Mouse (Mus musculus): ENCODE measurements at regions not wholly inside any gene's neighbourhood (a gene's known extent, or its start where the extent isn't known, plus 50 kb on each side); places are given as distances from the start of the nearest gene placed in this dataset.
"Not testable (repeated sequence)": the region's sequence is repeated elsewhere in the genome, so short reads cannot be mapped to it uniquely, and the experiment has no call there.

- not testable (repeated sequence) for H3K27me3 ChIP-seq (ENCODE audit: control insufficient read depth, insufficient read depth, low read length); H3K4me3 ChIP-seq (ENCODE audit: low read depth, low read length); H3K4me2 ChIP-seq (replicated peaks; ENCODE audit: low read depth); H3K27ac ChIP-seq (replicated peaks); ATAC-seq (ENCODE audit: low FRiP score, low TSS enrichment); DNase-seq (ENCODE audit: low spot score); H3K9me3 ChIP-seq (ENCODE audit: control insufficient read depth, low read length); H3K9ac ChIP-seq (ENCODE audit: low read length); H3K4me1 ChIP-seq (replicated peaks; ENCODE audit: control insufficient read depth, insufficient read depth); H3K36me3 ChIP-seq (ENCODE audit: control insufficient read depth, insufficient read depth, low read length)
- 83% methylated on average over 11 of the region's 11 CpGs for WGBS
These were observed 199.4 kb upstream of the Cdk6 start for GRCm38 (mm10) chr5:3141841-3142240.

DNA sequence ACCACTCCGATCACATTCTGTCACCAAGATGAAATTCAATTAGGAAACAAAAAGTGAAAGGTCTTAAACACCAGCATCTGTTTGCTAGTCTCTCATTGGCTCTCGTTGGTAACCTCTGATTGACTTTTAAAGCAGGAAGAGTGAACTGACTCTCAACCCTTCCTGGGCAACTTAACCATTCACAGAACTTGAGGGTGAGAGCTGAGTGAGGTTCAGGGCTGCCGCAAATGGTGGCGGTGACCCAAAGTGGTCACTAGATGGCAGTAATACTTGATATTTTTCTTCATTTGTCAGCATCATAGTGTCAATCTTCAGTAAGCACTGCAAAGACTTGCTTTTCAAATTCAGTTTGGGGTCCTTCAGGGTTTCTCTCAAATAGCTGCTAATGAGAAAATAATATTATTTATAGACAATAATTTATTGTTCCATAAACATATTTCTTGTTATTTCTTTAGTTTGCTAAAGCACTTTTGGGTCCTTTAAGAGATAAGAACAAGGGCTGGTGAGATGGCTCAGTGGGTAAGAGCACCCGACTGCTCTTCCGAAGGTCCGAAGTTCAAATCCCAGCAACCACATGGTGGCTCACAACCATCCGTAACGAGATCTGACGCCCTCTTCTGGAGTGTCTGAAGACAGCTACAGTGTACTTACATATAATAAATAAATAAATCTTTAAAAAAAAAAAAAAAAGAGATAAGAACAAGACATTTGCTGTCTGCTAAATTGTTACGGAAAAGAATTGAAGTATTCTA is 194.6 kb upstream of the Cdk6 start:
- H3K4me1 ChIP-seq (replicated peaks; ENCODE audit: control insufficient read depth, insufficient read depth); H3K36me3 ChIP-seq (ENCODE audit: control insufficient read depth, insufficient read depth, low read length); H3K27ac ChIP-seq (replicated peaks); H3K4me3 ChIP-seq (ENCODE audit: low read depth, low read length); H3K9ac ChIP-seq (ENCODE audit: low read length); H3K9me3 ChIP-seq (ENCODE audit: control insufficient read depth, low read length); H3K27me3 ChIP-seq (ENCODE audit: control insufficient read depth, insufficient read depth, low read length); H3K4me2 ChIP-seq (replicated peaks; ENCODE audit: low read depth): not testable (repeated sequence)
- ATAC-seq (ENCODE audit: low FRiP score, low TSS enrichment) (peak; percentile 67; the same call in 1 of the 2 replicates), DNase-seq (ENCODE audit: low spot score) (peak; percentile 17)
- peak; percentile 59 for TF ChIP-seq CTCF (IDR thresholded peaks at IDR 0.05; ENCODE audit: low read depth)
- WGBS = 39% methylated on average over 8 of the region's 11 CpGs

DNA sequence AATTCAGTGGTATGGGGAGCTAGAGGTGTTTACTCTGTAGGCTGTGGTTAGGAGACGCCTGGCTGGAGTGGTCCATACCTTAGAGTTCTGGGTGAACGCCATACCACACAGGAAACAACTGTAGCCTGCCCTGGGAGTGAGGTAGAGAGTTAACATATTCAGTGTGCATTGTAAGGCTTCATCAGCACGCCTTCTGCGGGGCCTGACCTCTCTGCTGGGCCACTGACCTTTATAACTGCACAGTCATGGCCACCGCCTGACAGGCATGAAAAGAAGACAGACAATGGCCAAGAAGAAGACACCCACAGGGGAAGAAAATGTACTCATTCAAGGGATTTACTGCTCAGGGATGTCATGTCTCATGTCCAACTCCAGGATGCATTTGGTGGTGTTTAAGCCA is 191.4 kb upstream of the Cdk6 start:
- ATAC-seq (ENCODE audit: low FRiP score, low TSS enrichment); H3K4me3 ChIP-seq (ENCODE audit: low read depth, low read length); H3K36me3 ChIP-seq (ENCODE audit: control insufficient read depth, insufficient read depth, low read length); H3K9ac ChIP-seq (ENCODE audit: low read length); H3K4me2 ChIP-seq (replicated peaks; ENCODE audit: low read depth); H3K27me3 ChIP-seq (ENCODE audit: control insufficient read depth, insufficient read depth, low read length); H3K9me3 ChIP-seq (ENCODE audit: control insufficient read depth, low read length); H3K4me1 ChIP-seq (replicated peaks; ENCODE audit: control insufficient read depth, insufficient read depth); H3K27ac ChIP-seq (replicated peaks); DNase-seq (ENCODE audit: low spot score): not testable (repeated sequence)
- 78% methylated on average over 5 of the region's 5 CpGs for WGBS

GRCm38 (mm10) chr5:3150766-3151165 is 190.5 kb upstream of the Cdk6 start:
- H3K9me3 ChIP-seq (ENCODE audit: control insufficient read depth, low read length); H3K27ac ChIP-seq (replicated peaks); ATAC-seq (ENCODE audit: low FRiP score, low TSS enrichment); H3K4me1 ChIP-seq (replicated peaks; ENCODE audit: control insufficient read depth, insufficient read depth); H3K36me3 ChIP-seq (ENCODE audit: control insufficient read depth, insufficient read depth, low read length); H3K9ac ChIP-seq (ENCODE audit: low read length); DNase-seq (ENCODE audit: low spot score); H3K4me3 ChIP-seq (ENCODE audit: low read depth, low read length); H3K4me2 ChIP-seq (replicated peaks; ENCODE audit: low read depth); H3K27me3 ChIP-seq (ENCODE audit: control insufficient read depth, insufficient read depth, low read length): not testable (repeated sequence)
- WGBS = 70% methylated on average over 4 of the region's 4 CpGs

DNA sequence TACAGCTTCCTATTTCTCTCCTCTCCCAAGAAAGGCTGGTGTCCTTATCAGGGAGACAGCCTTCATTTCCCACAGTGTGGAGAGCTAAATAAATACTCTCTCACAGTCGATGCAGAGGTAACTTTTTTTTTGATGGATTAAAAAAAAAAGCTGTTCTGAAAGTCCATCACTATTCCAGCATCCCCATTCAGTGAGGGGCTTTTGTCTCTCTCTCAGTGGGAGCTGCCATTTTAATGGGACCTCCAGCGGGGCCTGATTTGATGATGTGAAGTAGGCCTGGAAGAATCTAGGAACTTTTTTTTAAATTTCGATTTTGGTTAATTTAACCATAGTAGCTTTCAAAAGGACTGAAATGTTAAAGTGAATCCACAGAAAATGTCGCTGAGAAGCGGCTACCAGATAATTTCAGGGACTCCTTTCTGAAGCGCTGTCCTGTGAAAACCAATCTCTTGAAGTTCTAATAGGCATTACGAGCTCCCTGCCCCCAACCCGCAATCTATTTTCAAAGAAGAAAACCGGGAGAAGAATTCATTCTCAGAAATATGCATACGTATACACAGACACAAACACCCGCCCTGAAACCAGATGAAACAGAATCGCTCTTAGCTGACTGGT is 189.6 kb upstream of the Cdk6 start:
- 20% methylated on average over 12 of the region's 12 CpGs for WGBS
- H3K27ac ChIP-seq (replicated peaks); H3K9ac ChIP-seq (ENCODE audit: low read length); H3K27me3 ChIP-seq (ENCODE audit: control insufficient read depth, insufficient read depth, low read length); DNase-seq (ENCODE audit: low spot score); H3K9me3 ChIP-seq (ENCODE audit: control insufficient read depth, low read length); H3K36me3 ChIP-seq (ENCODE audit: control insufficient read depth, insufficient read depth, low read length); ATAC-seq (ENCODE audit: low FRiP score, low TSS enrichment); H3K4me1 ChIP-seq (replicated peaks; ENCODE audit: control insufficient read depth, insufficient read depth): not testable (repeated sequence)
- Histone ChIP-seq H3K4me2 (replicated peaks; ENCODE audit: low read depth) (peak overlapping the region; percentile 51; the same call in 1 of the 2 replicates), H3K4me3 (ENCODE audit: low read depth, low read length) (peak overlapping the region; percentile 27; the same call in 1 of the 2 replicates)

- DNase-seq (ENCODE audit: low spot score) = peak; percentile 37
- H3K9ac ChIP-seq (ENCODE audit: low read length); H3K4me1 ChIP-seq (replicated peaks; ENCODE audit: control insufficient read depth, insufficient read depth); H3K27me3 ChIP-seq (ENCODE audit: control insufficient read depth, insufficient read depth, low read length); H3K27ac ChIP-seq (replicated peaks); H3K9me3 ChIP-seq (ENCODE audit: control insufficient read depth, low read length); H3K36me3 ChIP-seq (ENCODE audit: control insufficient read depth, insufficient read depth, low read length): not testable (repeated sequence)
- WGBS = 27% methylated on average over 26 of the region's 26 CpGs
- peak; percentile 76 for ATAC-seq (ENCODE audit: low FRiP score, low TSS enrichment)
- peak overlapping the region; percentile 27 for H3K4me3 ChIP-seq (ENCODE audit: low read depth, low read length)
- peak overlapping the region; percentile 51 for H3K4me2 ChIP-seq (replicated peaks; ENCODE audit: low read depth)
These were observed 189.0 kb upstream of the Cdk6 start for GRCm38 (mm10) chr5:3152149-3152865.

DNA sequence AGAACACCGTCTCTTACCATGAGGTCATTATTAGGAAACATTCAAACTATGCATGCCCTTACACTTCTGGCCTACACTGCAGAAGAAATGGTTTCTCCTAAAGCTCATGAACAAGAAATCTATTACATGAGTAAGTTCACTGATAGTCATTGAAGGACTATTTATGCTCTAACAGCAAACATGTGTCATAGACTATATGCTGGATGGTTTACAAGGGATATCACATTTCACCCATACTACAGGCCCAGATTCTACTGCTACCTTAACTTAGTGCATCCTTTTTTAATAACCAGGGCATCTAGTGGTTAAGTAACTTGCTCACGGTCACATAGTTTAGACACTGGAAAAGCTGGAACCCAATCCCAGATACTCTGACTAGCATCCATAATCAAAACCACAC is 175.8 kb upstream of the Cdk6 start:
- H3K9ac ChIP-seq (ENCODE audit: low read length); H3K27ac ChIP-seq (replicated peaks); H3K27me3 ChIP-seq (ENCODE audit: control insufficient read depth, insufficient read depth, low read length); ATAC-seq (ENCODE audit: low FRiP score, low TSS enrichment); DNase-seq (ENCODE audit: low spot score); H3K36me3 ChIP-seq (ENCODE audit: control insufficient read depth, insufficient read depth, low read length); H3K4me1 ChIP-seq (replicated peaks; ENCODE audit: control insufficient read depth, insufficient read depth); H3K9me3 ChIP-seq (ENCODE audit: control insufficient read depth, low read length); H3K4me3 ChIP-seq (ENCODE audit: low read depth, low read length); H3K4me2 ChIP-seq (replicated peaks; ENCODE audit: low read depth): not testable (repeated sequence)
- 92% methylated on average over 2 of the region's 2 CpGs for WGBS

DNA sequence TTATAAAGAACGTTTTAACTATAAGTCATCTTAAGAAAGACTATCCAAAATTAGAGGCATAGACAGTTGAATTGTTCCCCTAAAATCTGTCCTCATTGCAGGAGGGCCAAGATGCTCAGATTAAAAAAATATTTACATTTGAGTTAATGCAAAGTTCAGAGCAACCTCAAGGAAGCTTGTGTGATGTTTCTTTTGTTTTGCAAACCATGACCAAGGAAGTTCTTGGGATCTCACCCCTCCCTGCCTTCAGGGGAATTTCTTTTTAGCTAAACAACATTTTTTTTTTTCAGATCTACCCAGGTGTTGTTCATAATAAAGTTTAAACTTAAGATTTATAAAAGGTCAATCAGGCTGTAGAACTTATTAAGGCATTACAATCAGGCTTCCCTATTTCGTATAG is 174.8 kb upstream of the Cdk6 start:
- H3K27ac ChIP-seq (replicated peaks); ATAC-seq (ENCODE audit: low FRiP score, low TSS enrichment); H3K9ac ChIP-seq (ENCODE audit: low read length); DNase-seq (ENCODE audit: low spot score); H3K36me3 ChIP-seq (ENCODE audit: control insufficient read depth, insufficient read depth, low read length); H3K4me1 ChIP-seq (replicated peaks; ENCODE audit: control insufficient read depth, insufficient read depth); H3K9me3 ChIP-seq (ENCODE audit: control insufficient read depth, low read length); H3K27me3 ChIP-seq (ENCODE audit: control insufficient read depth, insufficient read depth, low read length); H3K4me3 ChIP-seq (ENCODE audit: low read depth, low read length); H3K4me2 ChIP-seq (replicated peaks; ENCODE audit: low read depth): not testable (repeated sequence)
- WGBS = 72% methylated on average over 2 of the region's 2 CpGs
